Mouse (Mus musculus) neutrophil, adult 5-6 weeks (primary cell): ENCODE results near the gene Krtap22-2. TPM values are rescaled to one million over a fixed set of nuclear protein-coding genes. Genes with fewer than 3 reads are reported as not detected.
"Not testable (repeated sequence)": the region's sequence is repeated elsewhere in the genome, so short reads cannot be mapped to it uniquely, and the experiment has no call there.

Experiments
- ATAC-seq: fragments of 151-379, 151-347 bp; 2 replicates; pipeline ENCODE4 v1.8.0; 2017; ENCODE audit warnings: mild to moderate bottlenecking, moderate TSS enrichment; ENCODE audit not compliant: insufficient number of reproducible peaks, poor library complexity, low FRiP score, severe bottlenecking; ENCODE audit errors: extremely low read depth
- total RNA-seq: library from RNA; stranded (forward); fragments of 200-1000 nt; gene quantifications from 2 replicates; pipeline ENCODE4 v1.2.3, GENCODE M21; 2017

Gene Krtap22-2
- not detected in 2 replicates for total RNA-seq

- no peak for ATAC-seq
Measured at GRCm38 (mm10) chr16:89010659-89011058, at the start of gene Krtap22-2. Gene Krtap22-2, minus strand, starts transcription at chr16:89010759.

DNA sequence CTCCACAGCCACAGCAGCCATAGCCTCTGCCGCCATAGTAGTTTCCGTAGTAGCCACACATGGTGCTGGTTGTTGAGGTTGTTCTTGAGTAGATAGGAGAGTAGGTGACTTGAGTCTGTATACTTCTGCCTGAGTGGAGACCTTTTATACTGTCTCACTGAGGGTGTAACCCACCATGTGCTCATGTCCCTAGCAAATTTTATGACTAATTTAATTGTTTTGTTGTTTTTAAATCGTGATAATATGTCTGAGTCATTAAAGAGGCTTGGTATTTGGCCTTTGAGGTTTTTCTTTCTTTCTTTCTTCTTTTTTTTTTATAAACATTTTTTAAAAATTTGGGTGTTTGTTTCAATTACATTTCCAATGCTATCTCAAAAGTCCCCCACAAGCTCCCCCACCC is 37.2 kb upstream of the Krtap22-2 start, which contains the start of gene Krtap6-5:
Gene Krtap6-5 (minus strand): TSS at position 101 of the 400 bp plus-strand sequence.
- ATAC-seq, result no peak

DNA sequence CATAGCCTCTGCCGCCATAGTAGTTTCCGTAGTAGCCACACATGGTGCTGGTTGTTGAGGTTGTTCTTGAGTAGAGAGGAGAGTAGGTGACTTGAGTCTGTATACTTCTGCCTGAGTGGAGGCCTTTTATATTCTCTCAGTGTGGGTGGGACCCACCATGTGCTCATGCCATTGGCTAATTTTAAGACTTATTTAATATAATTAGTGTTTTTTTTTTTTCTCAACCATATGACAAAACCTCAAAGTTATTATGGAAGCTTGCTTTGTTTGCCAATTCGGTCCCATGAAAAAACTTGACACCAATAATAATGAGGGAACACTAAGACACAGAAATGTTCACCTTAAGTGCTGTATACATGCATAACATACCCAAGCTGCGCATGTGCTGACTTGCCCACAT is 30.8 kb upstream of the Krtap22-2 start, which contains the start of gene Gm10228:
Gene Gm10228 (minus strand): TSS at position 101 of the 400 bp plus-strand sequence.
- ATAC-seq, result not testable (repeated sequence)

DNA sequence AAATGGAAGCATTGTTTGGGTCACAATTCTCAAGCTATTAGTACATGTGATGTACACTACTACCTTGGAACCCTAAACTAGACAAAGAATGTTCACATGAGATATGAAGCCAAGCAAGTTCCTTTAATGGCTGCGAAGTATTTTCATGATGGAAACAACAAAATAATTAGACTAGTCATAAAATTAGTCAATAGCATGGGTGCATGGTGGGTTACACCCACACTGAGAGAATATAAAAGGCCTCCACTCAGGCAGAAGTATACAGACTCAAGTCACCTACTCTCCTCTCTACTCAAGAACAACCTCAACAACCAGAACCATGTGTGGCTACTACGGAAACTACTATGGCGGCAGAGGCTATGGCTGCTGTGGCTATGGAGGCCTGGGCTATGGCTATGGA is 20.8 kb upstream of the Krtap22-2 start, which contains the start of gene Krtap6-1:
Gene Krtap6-1 (plus strand): TSS at position 301 of the 400 bp plus-strand sequence.
- not testable (repeated sequence) for ATAC-seq

DNA sequence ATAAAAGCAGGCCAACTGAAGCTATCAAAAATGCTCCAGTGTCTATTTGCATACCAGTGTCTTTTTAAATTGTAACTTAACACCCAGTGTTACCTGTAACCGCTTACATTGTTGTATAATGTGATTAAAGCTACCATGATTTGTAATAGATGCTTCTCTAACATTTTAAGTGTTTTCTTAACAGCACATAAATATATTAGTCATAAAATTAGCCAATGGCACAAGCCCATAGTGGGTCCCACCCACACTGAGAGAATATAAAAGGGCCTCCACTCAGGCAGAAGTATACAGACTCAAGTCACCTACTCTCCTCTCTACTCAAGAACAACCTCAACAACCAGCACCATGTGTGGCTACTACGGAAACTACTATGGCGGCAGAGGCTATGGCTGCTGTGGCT is 4.4 kb upstream of the Krtap22-2 start, which contains the start of gene Gm10229:
Gene Gm10229 (plus strand): TSS at position 301 of the 400 bp plus-strand sequence.
- ATAC-seq, result not testable (repeated sequence)

- no peak for ATAC-seq
Measured at GRCm38 (mm10) chr16:89013973-89014372, 3.4 kb upstream of the Krtap22-2 start.

DNA sequence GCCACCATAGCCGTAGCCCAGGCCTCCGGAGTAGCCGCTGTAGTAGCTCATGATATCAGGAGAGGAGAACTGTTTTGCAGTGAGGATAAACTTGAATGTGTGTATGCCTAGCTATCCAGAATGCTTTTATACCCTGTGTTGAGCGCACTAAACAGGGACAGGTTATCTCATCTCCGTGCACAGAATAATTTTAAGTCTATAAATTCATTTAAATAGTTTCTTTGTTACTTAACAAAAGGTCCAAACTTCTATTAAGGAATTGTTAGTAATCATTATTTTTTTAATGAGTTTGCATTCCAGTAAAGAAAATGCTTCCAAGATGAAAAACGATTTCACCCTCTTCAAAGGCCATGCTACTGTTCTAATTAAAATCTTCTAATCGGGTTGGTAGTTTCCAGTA is 47.8 kb downstream of the Krtap22-2 start, which contains the start of gene Krtap16-3:
Gene Krtap16-3 (minus strand): TSS at position 101 of the 400 bp plus-strand sequence.
- no peak for ATAC-seq

Other genes with a start within 250 kb of the Krtap22-2 start
- not detected in 2 replicates for gene 2310057N15Rik, start 236.6 kb downstream of the Krtap22-2 start, total RNA-seq
- not detected in 2 replicates for gene Gm5965, start 232.9 kb downstream of the Krtap22-2 start, total RNA-seq
- not detected in 2 replicates for gene Gm20741, start 198.5 kb downstream of the Krtap22-2 start, total RNA-seq
- gene Krtap15, start 190.5 kb downstream of the Krtap22-2 start, total RNA-seq, result not detected in 2 replicates
- not detected in 2 replicates for gene Krtap14, start 184.6 kb downstream of the Krtap22-2 start, total RNA-seq
- gene Krtap19-1, start 141.3 kb downstream of the Krtap22-2 start, total RNA-seq, result not detected in 2 replicates
- gene Krtap19-2, start 136.5 kb downstream of the Krtap22-2 start, total RNA-seq, result not detected in 2 replicates
- not detected in 2 replicates for gene Krtap19-3, start 132.7 kb downstream of the Krtap22-2 start, total RNA-seq
- not detected in 2 replicates for gene Krtap19-4, start 125.7 kb downstream of the Krtap22-2 start, total RNA-seq
- not detected in 2 replicates for gene Krtap19-5, start 114.3 kb downstream of the Krtap22-2 start, total RNA-seq
- not detected in 2 replicates for gene Krtap19-9b, start 78.5 kb downstream of the Krtap22-2 start, total RNA-seq
- not detected in 2 replicates for gene Krtap16-3, start 47.9 kb downstream of the Krtap22-2 start, total RNA-seq
- not detected in 2 replicates for gene Gm10229, start 4.5 kb upstream of the Krtap22-2 start, total RNA-seq
- gene Krtap6-1, start 20.9 kb upstream of the Krtap22-2 start, total RNA-seq, result not detected in 2 replicates
- gene Gm10228, start 30.7 kb upstream of the Krtap22-2 start, total RNA-seq, result not detected in 2 replicates
- gene Krtap6-5, start 37.1 kb upstream of the Krtap22-2 start, total RNA-seq, result not detected in 2 replicates
- not detected in 2 replicates for gene 1110025L11Rik, start 53.2 kb upstream of the Krtap22-2 start, total RNA-seq
- gene Krtap6-3, start 73.3 kb upstream of the Krtap22-2 start, total RNA-seq, result not detected in 2 replicates
- gene Gm6358, start 130.1 kb upstream of the Krtap22-2 start, total RNA-seq, result not detected in 2 replicates
- not detected in 2 replicates for gene Gm10061, start 140.3 kb upstream of the Krtap22-2 start, total RNA-seq
- not detected in 2 replicates for gene Gm9789, start 147.2 kb upstream of the Krtap22-2 start, total RNA-seq
- gene Gm7735, start 158.7 kb upstream of the Krtap22-2 start, total RNA-seq, result not detected in 2 replicates
- not detected in 2 replicates for gene 1110057P08Rik, start 164.0 kb upstream of the Krtap22-2 start, total RNA-seq
- not detected in 2 replicates for gene Krtap20-2, start 195.1 kb upstream of the Krtap22-2 start, total RNA-seq